Mouse (Mus musculus) heart, embryonic 15.5 days (tissue): ENCODE measurements around the gene 1700001L19Rik. TPM values are rescaled to one million over a fixed set of nuclear protein-coding genes. Genes with fewer than 3 reads are reported as not detected.

Source experiments
- ATAC-seq: fragments of 200-750 bp; cut with Nextera tagmentation; replicated peaks from 2 replicates; pipeline ENCODE4 v1.8.0; 2017; ENCODE audit warnings: low read depth, moderate TSS enrichment; ENCODE audit not compliant: insufficient number of reproducible peaks, insufficient read depth, low FRiP score
- H3K27ac ChIP-seq: fragments of 300-500 bp; sonication (generic); 2 replicates; pipeline ENCODE4 v1.5.1; 2015; ENCODE audit warnings: mild to moderate bottlenecking, inconsistent platforms
- H3K27me3 ChIP-seq: fragments of 300-500 bp; sonication (generic); 2 replicates; pipeline ENCODE4 v1.6.1; 2015; ENCODE audit warnings: inconsistent platforms
- H3K36me3 ChIP-seq: fragments of 300-500 bp; sonication (generic); 2 replicates; pipeline ENCODE4 v1.6.1; 2015; ENCODE audit warnings: mild to moderate bottlenecking, inconsistent platforms
- H3K4me1 ChIP-seq: fragments of 300-500 bp; sonication (generic); replicated peaks from 2 replicates; pipeline ENCODE4 v1.6.1; 2015; ENCODE audit warnings: inconsistent platforms
- H3K4me2 ChIP-seq: fragments of 300-500 bp; sonication (generic); 2 replicates; pipeline ENCODE4 v1.6.1; 2015; ENCODE audit warnings: inconsistent platforms, mild to moderate bottlenecking, moderate library complexity
- H3K4me3 ChIP-seq: fragments of 300-500 bp; sonication (generic); 2 replicates; pipeline ENCODE4 v1.5.1; 2015; ENCODE audit warnings: mild to moderate bottlenecking, inconsistent platforms
- H3K9ac ChIP-seq: fragments of 300-500 bp; sonication (generic); 2 replicates; pipeline ENCODE4 v1.6.1; 2015; ENCODE audit warnings: mild to moderate bottlenecking, inconsistent platforms
- H3K9me3 ChIP-seq: fragments of 300-500 bp; sonication (generic); replicated peaks from 2 replicates; pipeline ENCODE4 v1.6.1; 2016; ENCODE audit warnings: inconsistent platforms
- WGBS: fragments of 180-500 bp; shearing (Covaris S2); methylation state at CpG from one replicate; pipeline ENCODE4 v1.1.7; 2015; ENCODE audit warnings: mixed read lengths; 5-methylcytosine and 5-hydroxymethylcytosine counted together
- polyA plus RNA-seq: library from polyadenylated mRNA; unstranded; fragments of >200 nt; fragmentation: Nextera tagmentation; extraction: Ambion mirVana; gene quantifications from 2 replicates; pipeline ENCODE4 v1.2.1, GENCODE M21; 2015

1700001L19Rik gene
- polyA plus RNA-seq, 1 experiment from 2014 or later: 0.21 TPM

GRCm38 (mm10) chr13:68581747-68582516, 15.3 kb upstream of the 1700001L19Rik start, which contains the start of the genes Mtrr and Fastkd3:
Gene Mtrr, minus strand, starts transcription at chr13:68582149.
Gene Fastkd3, plus strand, starts transcription at chr13:68582234.
- Histone ChIP-seq H3K27ac (peak within 1 kb of the TSS; percentile 87), H3K4me3 (peak within 1 kb of the TSS; percentile 98), H3K9ac (peak within 1 kb of the TSS; percentile 89), H3K4me2 (peak within 1 kb of the TSS; percentile 89), H3K4me1 (peaks cover 9% of the 10 kb centered on the region), H3K9me3 (no peaks in the 10 kb centered on the region), H3K36me3 (peaks cover 36% of the 10 kb centered on the region), H3K27me3 (no peaks in the 10 kb centered on the region)
- ATAC-seq: peak; percentile 99
- WGBS: under 1% methylated on average over 81 of the region's 81 CpGs

- Histone ChIP-seq H3K36me3 (peaks cover 35% of the 10 kb centered on the region), H3K27ac (peak overlapping the region; percentile 83), H3K9me3 (no peaks in the 10 kb centered on the region), H3K4me3 (peak overlapping the region; percentile 98), H3K4me1 (peaks cover 9% of the 10 kb centered on the region), H3K9ac (peak overlapping the region; percentile 89), H3K4me2 (peak overlapping the region; percentile 89), H3K27me3 (no peaks in the 10 kb centered on the region)
- 0% methylated on average over 11 of the region's 11 CpGs for WGBS
- ATAC-seq: no peak
These were observed 14.8 kb upstream of the 1700001L19Rik start for GRCm38 (mm10) chr13:68582517-68582780.

GRCm38 (mm10) chr13:68583961-68584360, 13.3 kb upstream of the 1700001L19Rik start:
- peaks cover 9% of the 10 kb centered on the region for H3K4me1 ChIP-seq
- ATAC-seq: no peak
- WGBS: 86% methylated on average over 11 of the region's 11 CpGs
- H3K4me3 ChIP-seq: no peak overlapping the region
- no peaks in the 10 kb centered on the region for H3K9me3 ChIP-seq
- no peak overlapping the region for H3K27ac ChIP-seq
- no peak overlapping the region for H3K9ac ChIP-seq
- H3K36me3 ChIP-seq: peaks cover 47% of the 10 kb centered on the region
- no peaks in the 10 kb centered on the region for H3K27me3 ChIP-seq
- H3K4me2 ChIP-seq: no peak overlapping the region

- Histone ChIP-seq H3K27ac (no peak overlapping the region), H3K36me3 (peaks cover 62% of the 10 kb centered on the region), H3K27me3 (no peaks in the 10 kb centered on the region), H3K4me1 (peaks cover 9% of the 10 kb centered on the region), H3K4me3 (no peak overlapping the region), H3K9ac (no peak overlapping the region), H3K4me2 (no peak overlapping the region), H3K9me3 (no peaks in the 10 kb centered on the region)
- ATAC-seq: no peak
- 87% methylated on average over 7 of the region's 7 CpGs for WGBS
These were observed 11.8 kb upstream of the 1700001L19Rik start for GRCm38 (mm10) chr13:68585441-68585840.

- Histone ChIP-seq H3K27me3 (no peaks in the 10 kb centered on the region), H3K4me2 (no peak overlapping the region), H3K9ac (no peak overlapping the region), H3K27ac (no peak overlapping the region), H3K4me1 (no peaks in the 10 kb centered on the region), H3K36me3 (peaks cover 89% of the 10 kb centered on the region), H3K4me3 (no peak overlapping the region), H3K9me3 (no peaks in the 10 kb centered on the region)
- ATAC-seq: no peak
These were observed 8.9 kb upstream of the 1700001L19Rik start for GRCm38 (mm10) chr13:68588352-68588751.

GRCm38 (mm10) chr13:68593797-68594196, 3.4 kb upstream of the 1700001L19Rik start:
- Histone ChIP-seq H3K27ac (no peak overlapping the region), H3K4me2 (no peak overlapping the region), H3K27me3 (0 out of 2 replicates have a peak, but pooled peaks cover 6% of the 10 kb centered on the region), H3K36me3 (peaks cover 44% of the 10 kb centered on the region), H3K4me3 (no peak overlapping the region), H3K4me1 (no peaks in the 10 kb centered on the region; the same call in 1 of the 2 replicates), H3K9me3 (no peaks in the 10 kb centered on the region), H3K9ac (no peak overlapping the region)
- WGBS: 76% methylated on average over 1 of the region's 1 CpGs
- ATAC-seq: no peak

GRCm38 (mm10) chr13:68597667-68598066, 446 bp downstream of the 1700001L19Rik start:
- peaks cover 11% of the 10 kb centered on the region for H3K4me1 ChIP-seq
- ATAC-seq: peak; percentile 19; the same call in 1 of the 2 replicates
- 11% methylated on average over 13 of the region's 13 CpGs for WGBS
- H3K9ac ChIP-seq: no peak overlapping the region
- H3K27me3 ChIP-seq: 0 out of 2 replicates have a peak, but pooled peaks cover 6% of the 10 kb centered on the region
- H3K9me3 ChIP-seq: no peaks in the 10 kb centered on the region
- peaks cover 7% of the 10 kb centered on the region for H3K36me3 ChIP-seq
- H3K4me2 ChIP-seq: peak overlapping the region; percentile 25; the same call in 1 of the 2 replicates
- no peak overlapping the region for H3K4me3 ChIP-seq
- no peak overlapping the region for H3K27ac ChIP-seq

GRCm38 (mm10) chr13:68598953-68599352, 1.7 kb downstream of the 1700001L19Rik start:
- no peak for ATAC-seq
- Histone ChIP-seq H3K9me3 (no peaks in the 10 kb centered on the region), H3K27ac (no peak overlapping the region)

GRCm38 (mm10) chr13:68601184-68601583, 4.0 kb downstream of the 1700001L19Rik start:
- 0 out of 2 replicates have a peak, but pooled peaks cover 6% of the 10 kb centered on the region for H3K27me3 ChIP-seq
- no peaks in the 10 kb centered on the region for H3K9me3 ChIP-seq
- H3K4me2 ChIP-seq: no peak overlapping the region
- no peak overlapping the region for H3K9ac ChIP-seq
- no peaks in the 10 kb centered on the region for H3K36me3 ChIP-seq
- peaks cover 17% of the 10 kb centered on the region for H3K4me1 ChIP-seq
- H3K4me3 ChIP-seq: no peak overlapping the region
- ATAC-seq: no peak
- no peak overlapping the region for H3K27ac ChIP-seq
- 24% methylated on average over 6 of the region's 6 CpGs for WGBS

More at GRCm38 (mm10) chr13:68598953-68599352, 1.7 kb downstream of the 1700001L19Rik start:
- Histone ChIP-seq H3K4me1 (peaks cover 11% of the 10 kb centered on the region), H3K27me3 (0 out of 2 replicates have a peak, but pooled peaks cover 6% of the 10 kb centered on the region), H3K36me3 (no peaks in the 10 kb centered on the region), H3K9ac (no peak overlapping the region), H3K4me3 (no peak overlapping the region), H3K4me2 (no peak overlapping the region)

GRCm38 (mm10) chr13:68603085-68603484, 5.9 kb downstream of the 1700001L19Rik start:
- Histone ChIP-seq H3K4me1 (peaks cover 17% of the 10 kb centered on the region), H3K27me3 (no peaks in the 10 kb centered on the region), H3K9ac (no peak overlapping the region), H3K9me3 (no peaks in the 10 kb centered on the region), H3K36me3 (no peaks in the 10 kb centered on the region), H3K27ac (no peak overlapping the region), H3K4me3 (no peak overlapping the region), H3K4me2 (no peak overlapping the region)
- no peak for ATAC-seq
- 65% methylated on average over 6 of the region's 6 CpGs for WGBS

GRCm38 (mm10) chr13:68605689-68606126, 8.5 kb downstream of the 1700001L19Rik start:
- Histone ChIP-seq H3K4me1 (peaks cover 17% of the 10 kb centered on the region), H3K9me3 (no peaks in the 10 kb centered on the region), H3K4me3 (peak overlapping the region; percentile 33), H3K27me3 (no peaks in the 10 kb centered on the region), H3K9ac (0 out of 2 replicates have a peak overlapping the region, but pooled peaks have one; percentile 17), H3K36me3 (no peaks in the 10 kb centered on the region), H3K27ac (no peak overlapping the region), H3K4me2 (peak overlapping the region; percentile 61)
- 4% methylated on average over 11 of the region's 11 CpGs for WGBS
- ATAC-seq: peak; percentile 68
